Mouse (Mus musculus): ENCODE measurements around the gene Atad5. TPM values are rescaled to one million over a fixed set of nuclear protein-coding genes. Genes with fewer than 3 reads are reported as not detected.
"Not testable (repeated sequence)": the region's sequence is repeated elsewhere in the genome, so short reads cannot be mapped to it uniquely, and the experiment has no call there.

Gene Atad5
- total RNA-seq, 2 experiments from 2014 or later: 3.6 to 4.2 TPM

GRCm38 (mm10) chr11:80145787-80146275, 56.6 kb downstream of the Atad5 start:
- DNase-seq (ENCODE audit: low spot score in 2 of 2): peak in 1 of 2 experiments; percentile 22

GRCm38 (mm10) chr11:80147748-80148147, 58.5 kb downstream of the Atad5 start:
- peak; percentile 24; the same call in 1 of the 2 replicates for TF ChIP-seq CTCF (conservative IDR thresholded peaks at IDR 0.05)
- H3K27ac ChIP-seq: no peak overlapping the region
- no peak for DNase-seq (ENCODE audit: low spot score in 2 of 2)
- no peak overlapping the region for H3K4me3 ChIP-seq

More at GRCm38 (mm10) chr11:80145787-80146275, 56.6 kb downstream of the Atad5 start:
- Histone ChIP-seq H3K27ac (peak overlapping the region; percentile 49; the same call in 1 of the 2 replicates), H3K4me3 (no peak overlapping the region)
- no peak for TF ChIP-seq CTCF (conservative IDR thresholded peaks at IDR 0.05)

- no peak for DNase-seq (ENCODE audit: low spot score in 2 of 2)
- H3K4me3 ChIP-seq: no peak overlapping the region
- no peak overlapping the region for H3K27ac ChIP-seq
- TF ChIP-seq CTCF (conservative IDR thresholded peaks at IDR 0.05): no peak
These were observed 59.1 kb downstream of the Atad5 start for GRCm38 (mm10) chr11:80148313-80148712.

GRCm38 (mm10) chr11:80148974-80149373, 59.8 kb downstream of the Atad5 start:
- H3K4me3 ChIP-seq; H3K27ac ChIP-seq; DNase-seq (ENCODE audit: low spot score in 2 of 2): not testable (repeated sequence)

- Histone ChIP-seq H3K27ac (no peak overlapping the region), H3K4me3 (no peak overlapping the region)
- DNase-seq (ENCODE audit: low spot score in 2 of 2): no peak
- TF ChIP-seq CTCF (conservative IDR thresholded peaks at IDR 0.05): no peak
These were observed 60.3 kb downstream of the Atad5 start for GRCm38 (mm10) chr11:80149412-80150023.

- no peak overlapping the region for H3K4me3 ChIP-seq
- DNase-seq (ENCODE audit: low spot score in 2 of 2): no peak
- no peak for TF ChIP-seq CTCF (conservative IDR thresholded peaks at IDR 0.05)
- H3K27ac ChIP-seq: no peak overlapping the region
These were observed 61.4 kb downstream of the Atad5 start for GRCm38 (mm10) chr11:80150566-80150965.

GRCm38 (mm10) chr11:80151541-80151940, 62.3 kb downstream of the Atad5 start:
- no peak for DNase-seq (ENCODE audit: low spot score in 2 of 2)
- Histone ChIP-seq H3K27ac (no peak overlapping the region), H3K4me3 (no peak overlapping the region)
- TF ChIP-seq CTCF (conservative IDR thresholded peaks at IDR 0.05): no peak

- no peak for TF ChIP-seq CTCF (conservative IDR thresholded peaks at IDR 0.05)
- Histone ChIP-seq H3K4me3 (no peak overlapping the region), H3K27ac (no peak overlapping the region)
- no peak for DNase-seq (ENCODE audit: low spot score in 2 of 2)
These were observed 63.2 kb downstream of the Atad5 start for GRCm38 (mm10) chr11:80152376-80152775.

GRCm38 (mm10) chr11:80153857-80154495, 64.8 kb downstream of the Atad5 start, which contains the start of gene Adap2:
Adap2 (plus strand) TSS chr11:80154105.
- peak; percentile 55 to 62 for DNase-seq (ENCODE audit: low spot score in 2 of 2)
- Histone ChIP-seq H3K4me3 (peak within 1 kb of the TSS; percentile 60), H3K27ac (peak within 1 kb of the TSS; percentile 77)
- TF ChIP-seq CTCF (conservative IDR thresholded peaks at IDR 0.05): peak; percentile 28

GRCm38 (mm10) chr11:80154501-80154900, 65.3 kb downstream of the Atad5 start:
- H3K27ac ChIP-seq: peak overlapping the region; percentile 77
- no peak for DNase-seq (ENCODE audit: low spot score in 2 of 2)
- no peak for TF ChIP-seq CTCF (conservative IDR thresholded peaks at IDR 0.05)
- H3K4me3 ChIP-seq: peak overlapping the region; percentile 60

GRCm38 (mm10) chr11:80155541-80155940, 66.3 kb downstream of the Atad5 start:
- DNase-seq (ENCODE audit: low spot score in 2 of 2): no peak
- peak overlapping the region; percentile 41 for H3K27ac ChIP-seq
- no peak for TF ChIP-seq CTCF (conservative IDR thresholded peaks at IDR 0.05)
- peak overlapping the region; percentile 24; the same call in 1 of the 2 replicates for H3K4me3 ChIP-seq

- no peak for DNase-seq (ENCODE audit: low spot score in 2 of 2)
- peak overlapping the region; percentile 41 for H3K27ac ChIP-seq
- TF ChIP-seq CTCF (conservative IDR thresholded peaks at IDR 0.05): no peak
- peak overlapping the region; percentile 24 for H3K4me3 ChIP-seq
These were observed 66.8 kb downstream of the Atad5 start for GRCm38 (mm10) chr11:80155961-80156360.

GRCm38 (mm10) chr11:80156841-80157240, 67.6 kb downstream of the Atad5 start:
- DNase-seq (ENCODE audit: low spot score in 2 of 2): no peak
- TF ChIP-seq CTCF (conservative IDR thresholded peaks at IDR 0.05): no peak
- Histone ChIP-seq H3K4me3 (no peak overlapping the region), H3K27ac (no peak overlapping the region)

- no peak for TF ChIP-seq CTCF (conservative IDR thresholded peaks at IDR 0.05)
- DNase-seq (ENCODE audit: low spot score in 2 of 2): no peak
- Histone ChIP-seq H3K27ac (no peak overlapping the region), H3K4me3 (no peak overlapping the region)
These were observed 69.8 kb downstream of the Atad5 start for GRCm38 (mm10) chr11:80159018-80159417.

All from layer of hippocampus, adult 2 months (tissue).